Mouse (Mus musculus): Measurements from ENCODE around the gene Dscaml1. TPM values are rescaled to one million over a fixed set of nuclear protein-coding genes. Genes with fewer than 3 reads are reported as not detected.

Dscaml1 gene
- total and polyA plus RNA-seq, 3 experiments, result not detected

DNA sequence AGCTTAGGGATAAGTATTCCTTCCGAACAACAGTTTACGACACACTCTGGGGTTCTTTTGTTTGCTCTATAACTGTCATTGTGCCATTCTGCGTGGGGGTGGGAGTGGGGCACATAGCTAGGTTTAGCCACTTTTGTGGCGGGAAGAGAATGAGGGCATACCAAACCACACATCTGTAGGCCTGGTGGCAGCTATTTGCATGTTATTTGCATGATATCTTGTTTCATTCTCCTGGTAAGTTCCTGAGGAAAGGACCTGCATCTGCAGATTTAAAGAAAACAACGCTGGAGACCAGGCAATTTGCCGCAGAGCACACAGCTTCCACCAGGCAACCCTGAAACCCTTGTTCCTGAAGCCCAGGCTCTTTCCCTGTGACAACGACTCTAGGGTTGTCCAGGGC, 30.8 kb downstream of the Dscaml1 start:
- Histone ChIP-seq H3K9ac (ENCODE audit: control insufficient read depth, low read depth, low read length, poor library complexity, severe bottlenecking) (no peak overlapping the region), H3K79me2 (ENCODE audit: control insufficient read depth, insufficient read depth, low read length, poor library complexity) (no peaks in the 10 kb centered on the region), H3K4me3 (ENCODE audit: control insufficient read depth in 1 of 2, insufficient read depth in 1 of 2, low read depth in 2 of 2, low read length in 2 of 2) (no peak overlapping the region), H3K36me3 (ENCODE audit: control insufficient read depth in 1 of 2, insufficient read depth in 2 of 2, low read length in 2 of 2) (no peaks in the 10 kb centered on the region), H3K4me1 (ENCODE audit: control insufficient read depth in 1 of 2, insufficient read depth in 2 of 2, low read length in 2 of 2) (no peaks in the 10 kb centered on the region), H3K9me3 (replicated peaks; ENCODE audit: insufficient read depth, low read length) (no peaks in the 10 kb centered on the region), H3K27ac (ENCODE audit: control insufficient read depth, low read depth, low read length) (no peak overlapping the region), H3K27me3 (ENCODE audit: control insufficient read depth in 1 of 2, insufficient read depth in 2 of 2, low read length in 2 of 2) (no peaks in the 10 kb centered on the region)
- no peak for DNase-seq (ENCODE audit: low read depth, low spot score)
- TF ChIP-seq MYC (IDR thresholded peaks at IDR 0.05; ENCODE audit: low read depth, low read length) (no peak), E2F4 (IDR thresholded peaks at IDR 0.05; ENCODE audit: borderline replicate concordance, low read depth, low read length) (no peak), CTCF (IDR thresholded peaks at IDR 0.05 in 2 of 3, conservative IDR thresholded peaks at IDR 0.05 in 1 of 3; ENCODE audit: control insufficient read depth in 1 of 3, insufficient read depth in 1 of 3, low read depth in 2 of 3, low read length in 3 of 3, poor library complexity in 1 of 3, severe bottlenecking in 1 of 3) (no peak), GABPA (IDR thresholded peaks at IDR 0.05; ENCODE audit: low read depth, low read length) (no peak), TAL1 (IDR thresholded peaks at IDR 0.05; ENCODE audit: low read length) (no peak), CHD1 (IDR thresholded peaks at IDR 0.05; ENCODE audit: low read depth, low read length) (no peak), ZMIZ1 (IDR thresholded peaks at IDR 0.05; ENCODE audit: low read depth, low read length) (no peak), HCFC1 (IDR thresholded peaks at IDR 0.05; ENCODE audit: low read depth, low read length) (no peak), UBTF (IDR thresholded peaks at IDR 0.05; ENCODE audit: borderline replicate concordance, insufficient read depth, low read depth, low read length) (no peak), ELF1 (IDR thresholded peaks at IDR 0.05; ENCODE audit: low read depth, low read length) (no peak), MAX (IDR thresholded peaks at IDR 0.05; ENCODE audit: low read length) (no peak), SIN3A (IDR thresholded peaks at IDR 0.05; ENCODE audit: low read length) (no peak), MEF2A (IDR thresholded peaks at IDR 0.05; ENCODE audit: extremely low read depth, insufficient replicate concordance, low read depth, low read length, poor library complexity, severe bottlenecking) (no peak), MXI1 (IDR thresholded peaks at IDR 0.05; ENCODE audit: low read depth, low read length) (no peak), MAZ (IDR thresholded peaks at IDR 0.05; ENCODE audit: low read depth, low read length) (no peak), NELFE (IDR thresholded peaks at IDR 0.05; ENCODE audit: low read depth, low read length) (no peak), GATA1 (IDR thresholded peaks at IDR 0.05; ENCODE audit: low read depth, low read length) (no peak)

DNA sequence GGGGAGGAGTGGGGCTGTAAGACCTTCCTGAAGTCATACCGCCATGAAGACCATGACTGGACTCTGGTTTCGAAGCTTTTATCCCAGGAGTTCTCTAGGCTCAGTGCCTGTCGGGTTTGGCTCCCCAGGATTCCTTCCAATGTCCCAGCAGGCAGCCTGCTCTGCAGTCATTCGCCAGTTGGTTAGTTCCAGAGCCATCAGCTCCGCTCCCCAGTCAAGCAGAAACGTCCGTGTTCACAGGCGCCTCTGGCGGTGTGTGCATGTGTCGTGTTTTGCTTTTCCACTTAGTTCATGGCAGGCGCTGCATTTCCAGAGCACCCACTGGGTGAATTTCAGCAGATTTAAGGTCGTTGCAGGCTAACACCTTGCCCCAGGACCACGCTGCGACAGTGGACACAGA, 31.9 kb downstream of the Dscaml1 start:
- no peak overlapping the region for H3K9ac ChIP-seq (ENCODE audit: control insufficient read depth, low read depth, low read length, poor library complexity, severe bottlenecking)
- H3K79me2 ChIP-seq (ENCODE audit: control insufficient read depth, insufficient read depth, low read length, poor library complexity), result no peaks in the 10 kb centered on the region
- no peak overlapping the region for H3K4me3 ChIP-seq (ENCODE audit: control insufficient read depth in 1 of 2, insufficient read depth in 1 of 2, low read depth in 2 of 2, low read length in 2 of 2)
- H3K4me1 ChIP-seq (ENCODE audit: control insufficient read depth in 1 of 2, insufficient read depth in 2 of 2, low read length in 2 of 2), result no peaks in the 10 kb centered on the region
- no peak overlapping the region for H3K27ac ChIP-seq (ENCODE audit: control insufficient read depth, low read depth, low read length)
- no peaks in the 10 kb centered on the region for H3K27me3 ChIP-seq (ENCODE audit: control insufficient read depth in 1 of 2, insufficient read depth in 2 of 2, low read length in 2 of 2)
- no peak for DNase-seq (ENCODE audit: low read depth, low spot score)
- no peaks in the 10 kb centered on the region for H3K9me3 ChIP-seq (replicated peaks; ENCODE audit: insufficient read depth, low read length)
- no peaks in the 10 kb centered on the region for H3K36me3 ChIP-seq (ENCODE audit: control insufficient read depth in 1 of 2, insufficient read depth in 2 of 2, low read length in 2 of 2)
- TF ChIP-seq EP300 (IDR thresholded peaks at IDR 0.05; ENCODE audit: low read depth in 1 of 2, low read length in 2 of 2) (no peak), TAL1 (IDR thresholded peaks at IDR 0.05; ENCODE audit: low read length) (no peak), RAD21 (IDR thresholded peaks at IDR 0.05; ENCODE audit: low read depth, low read length) (no peak), TBP (IDR thresholded peaks at IDR 0.05; ENCODE audit: low read depth, low read length) (no peak), USF2 (IDR thresholded peaks at IDR 0.05; ENCODE audit: borderline replicate concordance in 1 of 2, insufficient read depth in 1 of 2, low read depth in 1 of 2, low read length in 2 of 2) (no peak), ZNF384 (IDR thresholded peaks at IDR 0.05; ENCODE audit: low read depth, low read length) (no peak), BHLHE40 (IDR thresholded peaks at IDR 0.05; ENCODE audit: borderline replicate concordance, low read depth, low read length) (no peak)
